Mouse (Mus musculus) limb, embryonic 13.5 days (tissue): Measurements from ENCODE around the gene 1700025G04Rik. TPM values are rescaled to one million over a fixed set of nuclear protein-coding genes. Genes with fewer than 3 reads are reported as not detected.

Experiments used
- ATAC-seq: fragments of 200-750 bp; cut with Nextera tagmentation; 2 replicates; pipeline ENCODE4 v1.8.0; 2017; ENCODE audit warnings: low read depth, moderate number of reproducible peaks, moderate TSS enrichment; ENCODE audit not compliant: low FRiP score
- H3K27ac ChIP-seq: fragments of 300-500 bp; sonication (generic); 2 replicates; pipeline ENCODE4 v1.5.1; 2015; ENCODE audit warnings: inconsistent platforms, mild to moderate bottlenecking, moderate library complexity
- H3K27me3 ChIP-seq: fragments of 300-500 bp; sonication (generic); 2 replicates; pipeline ENCODE4 v1.6.1; 2015; ENCODE audit warnings: mild to moderate bottlenecking, inconsistent platforms
- H3K36me3 ChIP-seq: fragments of 300-500 bp; sonication (generic); 2 replicates; pipeline ENCODE4 v1.6.1; 2015; ENCODE audit warnings: inconsistent platforms, mild to moderate bottlenecking, moderate library complexity
- H3K4me1 ChIP-seq: fragments of 300-500 bp; sonication (generic); 2 replicates; pipeline ENCODE4 v1.6.1; 2015; ENCODE audit warnings: inconsistent platforms
- H3K4me2 ChIP-seq: fragments of 300-500 bp; sonication (generic); replicated peaks from 2 replicates; pipeline ENCODE4 v1.6.1; 2015; ENCODE audit warnings: inconsistent platforms, mild to moderate bottlenecking, moderate library complexity
- H3K4me3 ChIP-seq: fragments of 300-500 bp; sonication (generic); 2 replicates; pipeline ENCODE4 v1.5.1; 2015; ENCODE audit warnings: moderate library complexity, mild to moderate bottlenecking, inconsistent platforms
- H3K9ac ChIP-seq: fragments of 300-500 bp; sonication (generic); 2 replicates; pipeline ENCODE4 v1.6.1; 2015; ENCODE audit warnings: mild to moderate bottlenecking, inconsistent platforms
- H3K9me3 ChIP-seq: fragments of 300-500 bp; sonication (generic); 2 replicates; pipeline ENCODE4 v1.6.1; 2016; ENCODE audit warnings: inconsistent platforms
- whole genome bisulfite sequencing: fragments of 180-500 bp; shearing (Covaris S2); methylation state at CpG from one replicate; pipeline ENCODE4 v1.1.7; 2015; 5-methylcytosine and 5-hydroxymethylcytosine counted together
- polyA plus RNA-seq: library from polyadenylated mRNA; unstranded; fragments of >200 nt; fragmentation: Nextera tagmentation; extraction: Ambion mirVana; gene quantifications from 2 replicates; pipeline ENCODE4 v1.2.1, GENCODE M21; 2015

Gene 1700025G04Rik
- polyA plus RNA-seq, 1 experiment from 2014 or later, result 28.3 TPM

DNA sequence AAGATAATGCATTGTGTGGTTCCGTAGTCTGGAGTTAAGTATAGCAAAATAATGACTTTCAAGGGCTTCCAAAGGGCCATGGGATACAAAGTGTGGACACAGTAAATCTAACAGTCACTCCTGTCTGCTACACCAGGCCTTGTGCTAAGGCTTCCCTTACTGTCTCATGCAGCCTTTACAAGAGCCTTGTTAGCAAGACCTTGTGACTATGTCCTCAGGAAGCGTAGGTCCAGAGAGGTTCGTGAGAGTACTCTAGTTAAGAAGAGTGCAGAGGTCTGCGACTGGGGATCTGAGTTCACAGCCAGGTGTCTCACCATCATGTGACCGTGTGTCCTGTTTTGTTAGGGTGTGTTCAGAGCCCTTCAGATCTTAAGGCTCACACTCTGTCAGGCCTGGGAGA lies 121.8 kb downstream of the 1700025G04Rik start:
- H3K27me3 ChIP-seq, result no peaks in the 10 kb centered on the region

DNA sequence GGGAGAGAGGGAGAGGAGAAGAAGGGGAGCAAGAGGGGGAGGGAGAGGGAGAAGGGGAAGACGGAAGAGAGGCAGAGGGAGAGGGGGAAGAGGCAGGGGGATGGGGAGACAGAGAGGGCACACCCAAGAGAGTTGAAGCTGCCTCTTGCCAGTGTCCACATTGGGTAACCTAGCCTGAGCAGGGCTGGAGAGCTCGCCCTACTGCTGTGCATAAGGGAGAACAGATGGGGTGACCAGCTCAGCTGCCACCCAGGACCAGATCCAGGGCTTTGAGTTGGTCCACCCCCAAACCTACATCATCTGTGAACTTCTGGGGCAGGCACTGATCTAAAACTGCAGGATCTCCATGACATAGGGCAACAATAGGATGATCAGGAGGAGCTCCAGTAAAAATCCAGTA lies 125.1 kb downstream of the 1700025G04Rik start:
- no peak overlapping the region for H3K4me2 ChIP-seq
- 90% methylated on average over 2 of the region's 2 CpGs for WGBS
- H3K9me3 ChIP-seq, result peaks cover 6% of the 10 kb centered on the region; the same call in 1 of the 2 replicates

More for the DNA sequence above, 121.8 kb downstream of the 1700025G04Rik start:
- H3K36me3 ChIP-seq, result no peaks in the 10 kb centered on the region
- H3K27ac ChIP-seq, result no peak overlapping the region
- H3K4me3 ChIP-seq, result no peak overlapping the region
- no peak for ATAC-seq
- H3K4me2 ChIP-seq, result no peak overlapping the region
- no peaks in the 10 kb centered on the region; the same call in none of the 2 replicates for H3K4me1 ChIP-seq
- H3K9ac ChIP-seq, result no peak overlapping the region
- 88% methylated on average over 5 of the region's 5 CpGs for WGBS
- H3K9me3 ChIP-seq, result no peaks in the 10 kb centered on the region

DNA sequence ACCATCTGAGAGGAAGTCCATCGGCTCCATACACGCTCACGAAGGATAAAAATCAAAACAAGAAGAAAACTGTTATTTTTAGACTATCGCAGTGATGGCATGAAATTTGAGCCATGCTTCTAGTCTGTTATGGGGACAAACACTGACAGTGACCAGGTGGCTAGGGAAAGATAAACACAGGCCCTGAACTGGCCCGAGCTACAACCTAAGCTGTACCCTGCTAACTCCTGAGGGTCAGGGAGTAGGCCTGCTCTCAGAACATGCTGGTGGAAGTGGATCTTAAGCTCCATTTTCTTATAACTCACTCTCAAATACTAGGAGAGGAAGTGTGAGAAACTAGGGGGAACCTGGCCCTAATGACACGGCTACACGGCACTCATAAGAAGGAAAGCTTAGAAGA lies 126.7 kb downstream of the 1700025G04Rik start:
- Histone ChIP-seq H3K4me3 (no peak overlapping the region), H3K4me1 (peaks cover 14% of the 10 kb centered on the region; the same call in 1 of the 2 replicates), H3K4me2 (no peak overlapping the region), H3K9me3 (peaks cover 6% of the 10 kb centered on the region; the same call in 1 of the 2 replicates), H3K36me3 (peaks cover 8% of the 10 kb centered on the region), H3K27me3 (no peaks in the 10 kb centered on the region), H3K9ac (no peak overlapping the region), H3K27ac (no peak overlapping the region; the same call in 1 of the 2 replicates)
- no peak for ATAC-seq
- 73% methylated on average over 7 of the region's 7 CpGs for WGBS

More for the DNA sequence above, 125.1 kb downstream of the 1700025G04Rik start:
- Histone ChIP-seq H3K4me3 (no peak overlapping the region), H3K27ac (no peak overlapping the region), H3K4me1 (peaks cover 14% of the 10 kb centered on the region; the same call in 1 of the 2 replicates), H3K36me3 (peaks cover 8% of the 10 kb centered on the region), H3K27me3 (no peaks in the 10 kb centered on the region), H3K9ac (no peak overlapping the region)
- no peak for ATAC-seq

DNA sequence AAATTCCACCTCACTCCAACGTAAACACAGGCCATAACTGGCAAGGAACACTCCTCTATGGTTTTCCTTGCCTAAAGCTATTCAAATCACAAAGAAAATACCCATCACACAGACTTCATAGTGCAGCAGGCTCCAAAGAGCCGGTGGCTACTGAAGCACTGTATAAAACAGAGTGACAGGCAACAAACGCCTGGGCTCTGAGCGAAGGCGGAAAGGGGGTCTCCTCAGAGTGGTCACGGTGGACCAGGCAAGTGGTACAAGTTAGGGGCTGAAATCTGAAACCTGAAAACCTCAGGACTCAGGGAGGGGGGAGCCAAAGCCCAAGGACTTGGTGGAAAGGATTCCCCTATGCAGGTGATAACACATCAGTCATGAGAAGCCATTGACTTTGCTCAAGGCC lies 127.8 kb downstream of the 1700025G04Rik start:
- peaks cover 8% of the 10 kb centered on the region for H3K36me3 ChIP-seq
- no peak for ATAC-seq
- H3K9ac ChIP-seq, result no peak overlapping the region
- no peak overlapping the region for H3K4me2 ChIP-seq
- peaks cover 21% of the 10 kb centered on the region for H3K4me1 ChIP-seq
- no peaks in the 10 kb centered on the region for H3K27me3 ChIP-seq
- WGBS, result 31% methylated on average over 6 of the region's 6 CpGs
- H3K9me3 ChIP-seq, result peaks cover 6% of the 10 kb centered on the region; the same call in 1 of the 2 replicates
- no peak overlapping the region for H3K27ac ChIP-seq
- H3K4me3 ChIP-seq, result no peak overlapping the region

DNA sequence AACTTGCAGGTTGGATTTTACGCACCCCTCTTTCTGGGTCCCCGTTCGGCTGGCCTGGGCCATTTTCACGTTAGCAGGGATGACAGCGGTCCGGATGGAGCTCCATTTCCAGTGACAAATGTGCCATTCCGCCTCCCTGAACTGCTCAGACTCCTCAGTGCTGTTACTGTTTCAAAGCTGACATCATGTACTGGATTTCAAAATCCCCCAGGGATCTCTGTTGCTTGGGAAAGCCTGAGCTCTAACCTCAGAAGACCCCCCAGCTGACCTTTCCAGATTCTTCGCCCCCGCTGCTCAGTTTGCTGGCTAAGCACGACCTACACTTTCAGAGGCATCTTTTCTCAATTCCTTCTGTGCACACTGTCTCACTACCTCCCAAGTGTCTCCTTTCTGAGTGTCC lies 128.7 kb downstream of the 1700025G04Rik start:
- no peak for ATAC-seq
- no peak overlapping the region for H3K9ac ChIP-seq
- H3K4me2 ChIP-seq, result no peak overlapping the region
- H3K4me3 ChIP-seq, result no peak overlapping the region
- peaks cover 8% of the 10 kb centered on the region for H3K36me3 ChIP-seq
- H3K4me1 ChIP-seq, result peaks cover 26% of the 10 kb centered on the region
- no peak overlapping the region for H3K27ac ChIP-seq
- WGBS, result 79% methylated on average over 10 of the region's 10 CpGs
- peaks cover 6% of the 10 kb centered on the region; the same call in 1 of the 2 replicates for H3K9me3 ChIP-seq
- no peaks in the 10 kb centered on the region for H3K27me3 ChIP-seq

DNA sequence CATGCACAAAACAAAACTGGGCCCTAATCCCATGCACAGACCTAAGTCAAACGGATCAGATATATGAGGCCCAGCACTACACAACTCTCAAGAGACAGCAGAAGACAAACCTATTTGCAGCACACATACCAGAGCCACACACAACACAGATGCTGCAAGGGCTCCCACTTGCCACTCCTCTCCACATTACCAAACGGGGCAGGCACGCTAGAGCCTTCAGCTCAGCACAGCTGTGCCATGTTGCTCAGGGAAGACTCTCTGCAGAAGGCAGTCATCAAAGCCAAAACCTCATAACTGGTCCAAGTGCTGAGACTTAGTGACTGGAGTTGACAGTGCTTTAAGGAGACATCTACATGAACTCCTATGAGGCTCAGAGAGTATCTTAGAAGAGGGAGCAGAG lies 130.9 kb downstream of the 1700025G04Rik start:
- ATAC-seq, result no peak
- H3K9ac ChIP-seq, result no peak overlapping the region

DNA sequence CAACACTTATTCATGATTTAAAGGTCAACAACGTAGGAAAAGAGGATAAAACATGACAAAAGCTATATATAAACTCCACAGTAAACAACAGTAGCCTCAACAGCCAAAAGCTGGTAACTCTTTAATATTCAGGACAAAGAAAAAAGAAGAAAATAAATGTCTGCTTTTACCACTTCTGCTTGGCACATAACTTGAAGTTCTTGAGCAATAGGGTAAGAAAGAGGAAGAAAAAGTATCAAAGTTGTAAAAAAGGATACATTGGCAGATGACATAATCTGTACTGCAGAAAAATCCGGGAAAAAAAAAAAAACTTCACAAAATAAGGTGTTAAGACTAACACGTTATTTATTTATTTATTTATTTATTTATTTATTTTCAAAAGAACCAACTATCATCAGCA lies 131.5 kb downstream of the 1700025G04Rik start:
- no peak overlapping the region for H3K4me2 ChIP-seq
- no peak overlapping the region for H3K9ac ChIP-seq
- H3K36me3 ChIP-seq, result peaks cover 8% of the 10 kb centered on the region
- 82% methylated on average over 3 of the region's 3 CpGs for WGBS
- no peaks in the 10 kb centered on the region for H3K27me3 ChIP-seq
- no peak overlapping the region for H3K27ac ChIP-seq
- ATAC-seq, result no peak
- H3K4me3 ChIP-seq, result no peak overlapping the region
- H3K4me1 ChIP-seq, result peaks cover 38% of the 10 kb centered on the region
- H3K9me3 ChIP-seq, result peaks cover 6% of the 10 kb centered on the region; the same call in 1 of the 2 replicates

More for the DNA sequence above, 130.9 kb downstream of the 1700025G04Rik start:
- no peaks in the 10 kb centered on the region for H3K27me3 ChIP-seq
- H3K4me3 ChIP-seq, result no peak overlapping the region
- 61% methylated on average over 3 of the region's 3 CpGs for WGBS
- H3K27ac ChIP-seq, result no peak overlapping the region
- peaks cover 8% of the 10 kb centered on the region for H3K36me3 ChIP-seq
- H3K9me3 ChIP-seq, result peaks cover 6% of the 10 kb centered on the region; the same call in 1 of the 2 replicates
- H3K4me1 ChIP-seq, result peaks cover 34% of the 10 kb centered on the region
- H3K4me2 ChIP-seq, result no peak overlapping the region

DNA sequence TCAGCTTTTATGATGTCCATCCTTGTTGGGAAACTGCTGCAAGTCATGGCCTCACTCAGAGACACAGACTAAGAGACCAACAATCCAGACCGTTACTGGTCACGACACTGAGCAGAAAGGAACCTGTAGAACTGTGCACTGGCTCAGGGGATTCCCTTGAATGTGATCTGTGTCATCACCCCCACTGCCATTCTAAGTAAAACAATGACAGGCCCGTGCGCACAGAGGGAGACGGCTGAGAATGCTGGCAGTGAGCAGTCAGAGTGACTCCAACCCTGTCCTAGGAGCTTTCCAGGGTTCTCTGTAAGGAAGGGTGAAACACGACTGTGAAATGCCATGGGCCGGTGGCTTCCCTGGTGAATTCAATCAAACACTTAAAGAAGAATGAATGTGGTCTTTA lies 132.3 kb downstream of the 1700025G04Rik start:
- H3K36me3 ChIP-seq, result peaks cover 8% of the 10 kb centered on the region
- peaks cover 46% of the 10 kb centered on the region for H3K4me1 ChIP-seq
- H3K9me3 ChIP-seq, result peaks cover 6% of the 10 kb centered on the region; the same call in 1 of the 2 replicates
- no peak overlapping the region for H3K4me2 ChIP-seq
- 61% methylated on average over 7 of the region's 7 CpGs for WGBS
- H3K27me3 ChIP-seq, result no peaks in the 10 kb centered on the region
- H3K9ac ChIP-seq, result no peak overlapping the region
- no peak for ATAC-seq
- no peak overlapping the region for H3K4me3 ChIP-seq
- no peak overlapping the region for H3K27ac ChIP-seq

DNA sequence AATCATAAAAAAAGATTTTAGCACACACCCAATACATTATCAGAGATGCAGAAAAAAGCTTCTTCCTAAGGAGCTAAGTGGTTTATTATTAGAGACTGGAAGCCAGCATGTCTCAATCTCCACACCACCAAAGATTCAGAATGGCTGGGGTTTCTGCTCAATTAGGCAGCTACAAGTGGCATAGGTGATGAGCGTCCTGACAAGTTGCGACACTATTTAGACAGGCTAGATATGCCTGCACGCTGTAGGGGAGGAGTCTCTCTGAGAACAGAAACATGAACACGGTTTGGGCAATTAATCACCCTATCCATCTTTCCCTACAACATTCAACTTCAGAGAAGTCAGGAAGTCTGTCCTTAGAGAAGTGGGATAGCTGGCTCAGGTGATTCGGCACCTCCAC lies 134.1 kb downstream of the 1700025G04Rik start:
- no peak for ATAC-seq
- Histone ChIP-seq H3K9me3 (peaks cover 6% of the 10 kb centered on the region; the same call in 1 of the 2 replicates), H3K27ac (no peak overlapping the region), H3K4me3 (no peak overlapping the region), H3K9ac (no peak overlapping the region), H3K36me3 (peaks cover 7% of the 10 kb centered on the region), H3K4me2 (no peak overlapping the region), H3K4me1 (peaks cover 33% of the 10 kb centered on the region), H3K27me3 (no peaks in the 10 kb centered on the region)
- WGBS, result 71% methylated on average over 5 of the region's 5 CpGs

DNA sequence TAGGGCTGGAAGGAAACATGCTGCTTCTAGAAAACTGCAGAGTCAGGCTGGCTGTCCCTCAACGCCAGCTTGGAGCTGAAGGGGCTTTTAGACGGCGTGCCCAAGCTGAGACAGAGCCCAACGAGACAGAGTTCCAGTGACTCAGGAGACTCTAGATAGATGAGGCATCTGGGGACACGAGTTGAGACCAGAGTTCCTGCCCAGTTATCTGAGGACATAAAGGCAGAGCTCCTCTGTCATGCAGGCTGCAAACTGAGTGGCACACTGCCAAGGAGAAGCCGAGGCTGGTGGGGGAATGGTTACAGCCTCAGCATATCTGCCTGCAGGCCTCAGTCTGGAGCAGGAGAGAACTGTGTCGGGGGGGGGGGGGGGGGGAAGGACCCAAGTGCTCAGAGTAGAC lies 136.4 kb downstream of the 1700025G04Rik start:
- peak; percentile 57; the same call in 1 of the 2 replicates for ATAC-seq
- 47% methylated on average over 7 of the region's 7 CpGs for WGBS
- no peak overlapping the region for H3K9ac ChIP-seq
- no peaks in the 10 kb centered on the region for H3K9me3 ChIP-seq
- H3K27ac ChIP-seq, result no peak overlapping the region; the same call in 1 of the 2 replicates
- H3K4me3 ChIP-seq, result no peak overlapping the region
- no peaks in the 10 kb centered on the region for H3K27me3 ChIP-seq
- no peak overlapping the region for H3K4me2 ChIP-seq
- H3K36me3 ChIP-seq, result no peaks in the 10 kb centered on the region
- peaks cover 44% of the 10 kb centered on the region for H3K4me1 ChIP-seq

DNA sequence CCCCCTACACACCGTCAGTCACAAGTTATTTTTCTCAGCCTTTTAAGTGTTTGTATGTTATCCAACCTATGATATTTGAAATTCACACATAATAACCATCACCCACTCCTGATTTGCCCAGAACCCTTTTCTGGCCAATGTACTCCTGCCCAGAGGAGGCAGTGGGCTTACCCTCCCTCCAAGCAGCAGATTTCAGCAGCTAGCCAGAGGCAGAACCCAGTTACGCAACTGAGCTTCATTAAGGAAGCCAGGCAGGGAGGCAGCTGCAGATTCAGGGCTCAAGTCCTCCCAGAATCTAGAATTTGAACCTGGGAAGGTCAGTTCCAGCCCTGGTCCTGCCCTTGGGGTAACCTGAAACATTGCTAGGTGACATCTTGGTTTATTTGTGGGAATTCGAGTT lies 141.9 kb downstream of the 1700025G04Rik start:
- Histone ChIP-seq H3K4me1 (peaks cover 54% of the 10 kb centered on the region), H3K4me2 (no peak overlapping the region), H3K4me3 (no peak overlapping the region), H3K9ac (no peak overlapping the region), H3K27me3 (no peaks in the 10 kb centered on the region), H3K27ac (no peak overlapping the region), H3K36me3 (no peaks in the 10 kb centered on the region), H3K9me3 (no peaks in the 10 kb centered on the region)
- WGBS, result 52% methylated on average over 3 of the region's 3 CpGs
- ATAC-seq, result no peak

DNA sequence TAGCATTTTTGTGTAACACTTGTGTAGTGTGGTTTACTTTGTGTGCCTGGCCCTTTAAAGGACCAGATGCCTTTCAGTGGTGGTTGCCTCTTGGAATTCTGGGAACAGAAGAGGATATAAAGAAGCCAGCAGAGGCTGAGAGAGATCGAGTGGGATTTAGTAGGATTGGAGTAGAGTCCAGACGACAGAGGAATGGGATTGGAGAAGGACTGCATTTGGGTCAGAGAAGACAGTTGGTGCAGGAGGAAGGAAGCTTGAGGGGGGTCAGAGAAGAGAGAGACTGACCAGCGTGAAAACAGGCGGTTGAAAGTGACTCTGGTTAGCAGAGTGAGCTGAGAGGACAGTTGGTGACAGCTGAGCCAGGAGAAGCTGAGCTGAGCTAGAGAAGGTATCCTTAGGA lies 142.4 kb downstream of the 1700025G04Rik start:
- H3K9ac ChIP-seq, result no peak overlapping the region
- H3K27ac ChIP-seq, result peak overlapping the region; percentile 22; the same call in 1 of the 2 replicates
- H3K4me1 ChIP-seq, result peaks cover 49% of the 10 kb centered on the region
- H3K4me3 ChIP-seq, result no peak overlapping the region
- no peaks in the 10 kb centered on the region for H3K27me3 ChIP-seq
- WGBS, result 42% methylated on average over 4 of the region's 4 CpGs
- ATAC-seq, result no peak
- H3K4me2 ChIP-seq, result peak overlapping the region; percentile 31
- H3K9me3 ChIP-seq, result no peaks in the 10 kb centered on the region
- no peaks in the 10 kb centered on the region for H3K36me3 ChIP-seq
